Mouse (Mus musculus) embryonic facial prominence, embryonic 11.5 days (tissue): ENCODE measurements around the gene Esr1. TPM values are rescaled to one million over a fixed set of nuclear protein-coding genes. Genes with fewer than 3 reads are reported as not detected.
"Not testable (repeated sequence)": the region's sequence is repeated elsewhere in the genome, so short reads cannot be mapped to it uniquely, and the experiment has no call there.

Source experiments
- ATAC-seq: fragments of 200-750 bp; cut with Nextera tagmentation; replicated peaks from 2 replicates; pipeline ENCODE4 v1.8.0; 2017; ENCODE audit warnings: low read depth; ENCODE audit not compliant: insufficient number of reproducible peaks, low FRiP score, low TSS enrichment
- DNase-seq: peaks from one replicate; pipeline ENCODE4 v3.0.0-alpha.2; 2015; ENCODE audit warnings: low spot score
- H3K27ac ChIP-seq: fragments of 300-500 bp; sonication (generic); replicated peaks from 2 replicates; pipeline ENCODE4 v1.5.1; 2014; ENCODE audit warnings: mild to moderate bottlenecking, low read depth, low read length, control low read depth
- H3K27me3 ChIP-seq: fragments of 300-500 bp; sonication (generic); 2 replicates; pipeline ENCODE4 v1.6.1; 2014; ENCODE audit warnings: mild to moderate bottlenecking, low read length, moderate library complexity, mixed read lengths; ENCODE audit not compliant: control insufficient read depth, insufficient read depth
- H3K36me3 ChIP-seq: fragments of 300-500 bp; sonication (generic); replicated peaks from 2 replicates; pipeline ENCODE4 v1.6.1; 2014; ENCODE audit warnings: low read depth, mild to moderate bottlenecking, low read length, moderate library complexity, mixed read lengths; ENCODE audit not compliant: control insufficient read depth, insufficient read depth
- H3K4me1 ChIP-seq: fragments of 300-500 bp; sonication (generic); 2 replicates; pipeline ENCODE4 v1.6.1; 2014; ENCODE audit warnings: low read length, mixed read lengths; ENCODE audit not compliant: control insufficient read depth, insufficient read depth
- H3K4me2 ChIP-seq: fragments of 300-500 bp; sonication (generic); 2 replicates; pipeline ENCODE4 v1.6.1; 2014; ENCODE audit warnings: low read depth, mild to moderate bottlenecking, control low read depth, low read length, moderate library complexity
- H3K4me3 ChIP-seq: fragments of 300-500 bp; sonication (generic); 2 replicates; pipeline ENCODE4 v1.5.1; 2014; ENCODE audit warnings: low read depth, low read length, control low read depth
- H3K9ac ChIP-seq: fragments of 300-500 bp; sonication (generic); replicated peaks from 2 replicates; pipeline ENCODE4 v1.6.1; 2014; ENCODE audit warnings: mild to moderate bottlenecking, control low read depth, low read length
- H3K9me3 ChIP-seq: fragments of 300-500 bp; sonication (generic); replicated peaks from 2 replicates; pipeline ENCODE4 v1.6.1; 2016; ENCODE audit warnings: mild to moderate bottlenecking, low read length, inconsistent platforms, mixed read lengths; ENCODE audit not compliant: control insufficient read depth
- WGBS: fragments of 180-500 bp; shearing (Covaris S2); extraction: QIAGEN DNeasy Blood & Tissue Kit; methylation state at CpG from one replicate; pipeline ENCODE4 v1.1.7; 2014; 5-methylcytosine and 5-hydroxymethylcytosine counted together
- polyA plus RNA-seq: library from polyadenylated mRNA; unstranded; fragments of >200 nt; fragmentation: Nextera tagmentation; extraction: Ambion mirVana; gene quantifications from 2 replicates; pipeline ENCODE4 v1.2.1, GENCODE M21; 2014

Gene Esr1
- polyA plus RNA-seq, 1 experiment from 2014 or later: 0.10 TPM

GRCm38 (mm10) chr10:4593828-4594227 is 17.6 kb upstream of the Esr1 start:
- DNase-seq: peak; percentile 31
- no peak overlapping the region for H3K27ac ChIP-seq

DNA sequence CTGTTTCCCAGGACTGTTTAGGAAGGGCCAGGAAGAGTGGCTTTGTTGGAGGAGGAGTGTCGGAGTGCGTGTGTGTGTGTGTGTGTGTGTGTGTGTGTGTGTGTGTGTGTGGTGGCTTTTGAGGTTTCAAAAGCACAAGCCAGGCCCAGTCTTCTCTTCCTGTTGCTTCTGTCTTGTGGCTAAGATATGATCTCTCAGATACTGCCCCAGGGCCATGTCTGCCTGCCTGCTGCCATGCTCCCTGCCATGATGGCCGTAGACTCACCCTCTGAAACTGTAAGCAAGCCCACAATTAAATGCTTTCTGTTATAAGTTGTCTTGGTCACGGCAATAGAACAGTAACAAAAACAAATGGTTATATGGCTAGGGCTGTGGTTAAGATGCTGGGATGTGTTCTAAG is 14.2 kb upstream of the Esr1 start:
- Histone ChIP-seq H3K27ac (no peak overlapping the region), H3K9ac (no peak overlapping the region), H3K4me1 (no peaks in the 10 kb centered on the region), H3K36me3 (no peaks in the 10 kb centered on the region), H3K4me2 (no peak overlapping the region), H3K9me3 (no peaks in the 10 kb centered on the region), H3K27me3 (no peaks in the 10 kb centered on the region), H3K4me3 (no peak overlapping the region)
- ATAC-seq: no peak
- WGBS: 88% methylated on average over 4 of the region's 4 CpGs
- DNase-seq: no peak

More at GRCm38 (mm10) chr10:4593828-4594227, 17.6 kb upstream of the Esr1 start:
- H3K4me2 ChIP-seq: no peak overlapping the region
- H3K27me3 ChIP-seq: no peaks in the 10 kb centered on the region
- 74% methylated on average over 4 of the region's 4 CpGs for WGBS
- no peak for ATAC-seq
- H3K9ac ChIP-seq: no peak overlapping the region
- no peaks in the 10 kb centered on the region for H3K36me3 ChIP-seq
- no peaks in the 10 kb centered on the region for H3K9me3 ChIP-seq
- no peaks in the 10 kb centered on the region for H3K4me1 ChIP-seq
- no peak overlapping the region for H3K4me3 ChIP-seq

DNA sequence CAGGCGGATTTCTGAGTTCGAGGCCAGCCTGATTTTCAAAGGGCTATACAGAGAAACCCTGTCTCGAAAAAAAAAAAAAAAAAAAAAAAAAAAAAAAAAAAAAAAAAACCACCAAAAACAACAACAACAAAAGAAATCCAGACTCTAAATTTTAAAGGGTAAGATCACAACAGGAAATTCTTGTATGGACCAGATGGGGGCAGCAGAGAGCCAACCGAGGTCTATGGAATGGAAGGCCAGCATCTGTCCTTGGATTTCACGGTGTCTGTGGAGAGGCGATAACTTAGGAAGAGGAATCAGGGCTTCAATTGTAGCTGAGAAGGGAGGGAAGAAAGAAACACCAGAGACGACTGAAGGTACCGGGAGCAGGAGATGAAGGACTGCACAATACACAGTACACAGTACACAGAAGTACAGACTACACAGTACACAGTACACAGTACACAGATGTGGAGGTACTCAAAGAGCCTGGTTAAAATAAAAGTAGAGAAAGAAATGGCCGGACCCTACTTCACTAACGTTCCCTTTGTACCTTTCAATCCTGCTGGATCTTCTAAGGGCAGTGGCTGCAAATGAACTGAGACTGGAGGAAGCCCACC is 13.1 kb upstream of the Esr1 start:
- no peak for ATAC-seq

DNA sequence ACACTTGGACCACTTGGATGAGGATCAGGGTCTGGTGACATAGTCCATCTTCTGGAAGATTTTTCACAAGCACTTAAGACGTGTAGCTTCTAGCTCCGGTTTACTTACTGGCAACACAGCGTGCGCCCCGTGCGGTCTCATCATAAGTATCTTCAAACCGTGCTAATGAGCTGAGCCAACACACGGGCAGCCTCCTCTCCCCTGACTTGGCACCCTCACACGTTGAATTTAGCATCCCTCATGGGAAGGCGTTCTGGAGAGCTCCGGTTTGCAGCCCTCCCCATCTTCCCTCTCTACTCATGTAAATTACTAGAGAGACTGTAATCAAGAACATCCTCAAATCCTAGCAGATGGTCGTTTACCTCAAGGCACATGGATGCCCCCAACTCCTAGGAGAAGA is 12.5 kb upstream of the Esr1 start:
- H3K9me3 ChIP-seq: no peaks in the 10 kb centered on the region
- DNase-seq (no peak), ATAC-seq (no peak)
- no peak overlapping the region for H3K4me3 ChIP-seq
- no peaks in the 10 kb centered on the region for H3K36me3 ChIP-seq
- no peak overlapping the region for H3K9ac ChIP-seq
- no peaks in the 10 kb centered on the region for H3K27me3 ChIP-seq
- H3K27ac ChIP-seq: no peak overlapping the region
- no peak overlapping the region for H3K4me2 ChIP-seq
- 83% methylated on average over 12 of the region's 12 CpGs for WGBS
- H3K4me1 ChIP-seq: no peaks in the 10 kb centered on the region

More for the DNA sequence above, 13.1 kb upstream of the Esr1 start:
- Histone ChIP-seq H3K4me3 (no peak overlapping the region), H3K9me3 (no peaks in the 10 kb centered on the region), H3K4me2 (no peak overlapping the region), H3K36me3 (no peaks in the 10 kb centered on the region), H3K9ac (no peak overlapping the region), H3K4me1 (no peaks in the 10 kb centered on the region), H3K27ac (no peak overlapping the region), H3K27me3 (no peaks in the 10 kb centered on the region)
- peak; percentile 70 for DNase-seq
- 60% methylated on average over 10 of the region's 10 CpGs for WGBS

- Histone ChIP-seq H3K4me2 (no peak overlapping the region), H3K27me3 (no peaks in the 10 kb centered on the region), H3K4me1 (no peaks in the 10 kb centered on the region), H3K9ac (no peak overlapping the region), H3K9me3 (no peaks in the 10 kb centered on the region), H3K36me3 (no peaks in the 10 kb centered on the region), H3K4me3 (no peak overlapping the region), H3K27ac (no peak overlapping the region)
- no peak for DNase-seq
- 83% methylated on average over 4 of the region's 4 CpGs for WGBS
- no peak for ATAC-seq
These were observed 11.8 kb upstream of the Esr1 start for GRCm38 (mm10) chr10:4599591-4599990.

- Histone ChIP-seq H3K9me3 (no peaks in the 10 kb centered on the region), H3K27ac (no peak overlapping the region), H3K36me3 (no peaks in the 10 kb centered on the region), H3K4me3 (no peak overlapping the region), H3K27me3 (no peaks in the 10 kb centered on the region), H3K4me2 (no peak overlapping the region), H3K9ac (no peak overlapping the region), H3K4me1 (no peaks in the 10 kb centered on the region)
- WGBS: 44% methylated on average over 2 of the region's 2 CpGs
- peak; percentile 30 for DNase-seq
- no peak for ATAC-seq
These were observed 10.5 kb upstream of the Esr1 start for GRCm38 (mm10) chr10:4600796-4601474.

DNA sequence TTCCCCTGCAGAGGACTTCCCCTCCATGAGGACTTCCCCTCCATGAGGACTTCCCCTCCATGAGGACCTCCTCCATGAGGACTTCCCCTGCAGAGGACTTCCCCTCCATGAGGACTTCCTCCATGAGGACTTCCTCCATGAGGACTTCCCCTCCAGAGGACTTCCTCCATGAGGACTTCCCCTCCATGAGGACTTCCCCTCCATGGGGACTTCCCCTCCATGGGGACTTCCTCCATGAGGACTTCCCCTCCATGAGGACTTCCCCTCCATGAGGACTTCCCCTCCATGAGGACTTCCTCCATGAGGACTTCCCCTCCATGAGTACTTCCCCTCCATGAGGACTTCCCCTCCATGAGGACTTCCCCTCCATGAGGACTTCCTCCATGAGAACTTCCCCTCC is 9.8 kb upstream of the Esr1 start:
- H3K4me3 ChIP-seq, H3K27ac ChIP-seq, H3K4me1 ChIP-seq, H3K4me2 ChIP-seq, H3K9ac ChIP-seq, H3K27me3 ChIP-seq, H3K36me3 ChIP-seq, DNase-seq, ATAC-seq, H3K9me3 ChIP-seq: not testable (repeated sequence)

DNA sequence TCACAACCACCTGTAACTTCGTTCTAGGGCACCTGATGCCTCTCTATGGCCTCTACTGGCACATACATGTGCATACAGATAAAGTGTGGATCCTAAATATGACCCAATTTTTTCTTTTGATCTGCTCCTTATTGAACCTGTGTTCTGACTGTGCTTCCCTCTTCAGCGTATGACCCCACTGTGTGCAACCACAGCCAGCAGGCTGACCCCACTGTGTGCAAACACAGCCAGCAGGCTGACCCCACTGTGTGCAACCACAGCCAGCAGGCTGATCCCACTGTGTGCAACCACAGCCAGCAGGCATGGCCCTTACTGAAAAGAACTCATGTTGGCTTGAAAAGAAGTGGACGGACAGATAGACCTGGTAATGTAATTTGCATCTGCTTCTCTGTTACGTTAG is 8.9 kb upstream of the Esr1 start:
- H3K9me3 ChIP-seq: no peaks in the 10 kb centered on the region
- ATAC-seq: no peak
- WGBS: 74% methylated on average over 4 of the region's 4 CpGs
- no peak overlapping the region for H3K27ac ChIP-seq
- no peaks in the 10 kb centered on the region for H3K27me3 ChIP-seq
- H3K9ac ChIP-seq: no peak overlapping the region
- no peaks in the 10 kb centered on the region for H3K36me3 ChIP-seq
- no peak overlapping the region for H3K4me2 ChIP-seq
- no peak overlapping the region for H3K4me3 ChIP-seq
- no peaks in the 10 kb centered on the region for H3K4me1 ChIP-seq
- DNase-seq: no peak
